Mouse (Mus musculus) cerebral cortex, adult 2 months (tissue): ENCODE data around the gene Msantd2.

Experiments used
- WGBS: fragments of 180-500 bp; shearing (Covaris S2); methylation state at CpG from one replicate; pipeline ENCODE4 v1.1.7; 2018; 5-methylcytosine and 5-hydroxymethylcytosine counted together

The Msantd2 gene

GRCm38 (mm10) chr9:37572204-37572876, 83.2 kb downstream of the Msantd2 start:
- 37% methylated on average over 3 of the region's 3 CpGs for WGBS
